Mouse (Mus musculus) liver, adult 2 months (tissue): ENCODE measurements around the gene Igsf9.

Source experiments
- CTCF ChIP-seq: fragments of 200-500 bp; IDR thresholded peaks from 2 replicates; pipeline ENCODE4 v1.5.1; 2011; ENCODE audit warnings: low read depth, low read length, control low read depth
- POLR2A ChIP-seq: fragments of 200-500 bp; IDR thresholded peaks from 2 replicates; pipeline ENCODE4 v1.6.1; 2011; ENCODE audit warnings: low read length, control low read depth; ENCODE audit not compliant: insufficient read depth; ENCODE audit errors: extremely low read depth

DNA sequence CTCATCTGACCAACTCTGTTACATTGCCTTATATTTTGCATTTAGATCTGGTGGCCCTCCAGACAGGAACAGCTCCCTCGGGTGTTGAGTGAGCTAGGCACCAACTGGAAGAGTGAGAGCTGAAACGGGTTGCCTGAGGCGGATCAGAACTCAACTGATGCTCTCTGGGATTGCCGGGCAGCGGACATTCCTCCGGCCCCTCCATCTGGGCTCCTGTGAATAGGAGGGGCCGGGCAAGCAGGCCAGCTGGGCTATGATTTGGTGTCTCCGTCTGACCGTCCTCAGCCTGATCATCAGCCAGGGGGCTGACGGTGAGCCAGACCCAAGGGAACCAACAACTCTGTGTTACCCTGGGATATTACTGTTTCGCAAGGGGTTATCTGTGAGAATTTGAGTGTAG is 2.6 kb downstream of the Igsf9 start:
- TF ChIP-seq CTCF (no peak), POLR2A (no peak)
